Mouse (Mus musculus) lung, adult 2 months (tissue): ENCODE data around the gene Slc17a7.

Experiments
- CTCF ChIP-seq: fragments of 200-500 bp; IDR thresholded peaks from 2 replicates; pipeline ENCODE4 v1.5.1; 2011; ENCODE audit warnings: mild to moderate bottlenecking, low read length, control low read depth; ENCODE audit not compliant: insufficient read depth
- POLR2A ChIP-seq: fragments of 200-500 bp; IDR thresholded peaks from 2 replicates; pipeline ENCODE4 v1.6.1; 2011; ENCODE audit warnings: low read depth, mild to moderate bottlenecking, control low read depth, low read length, borderline replicate concordance; ENCODE audit errors: extremely low read depth

GRCm38 (mm10) chr7:45202654-45203053, 38.9 kb downstream of the Slc17a7 start:
- TF ChIP-seq POLR2A = no peak
- TF ChIP-seq CTCF = no peak
